Mouse (Mus musculus) granulocyte monocyte progenitor cell, adult 5-6 weeks (primary cell): ENCODE results near the gene Wdr45. TPM values are rescaled to one million over a fixed set of nuclear protein-coding genes. Genes with fewer than 3 reads are reported as not detected.
A peak's percentile ranks its signal among the peaks of the same experiment; 100 is the strongest.

Source experiments
- ATAC-seq: replicated peaks from 2 replicates; pipeline ENCODE4 v1.8.0; 2016; ENCODE audit warnings: mild to moderate bottlenecking, moderate TSS enrichment, inconsistent platforms; ENCODE audit not compliant: poor library complexity, severe bottlenecking
- total RNA-seq, 2 experiments: library from RNA; stranded (forward) in 1 of 2; stranded (reverse) in 1 of 2; fragments of 200-712, 200-1000 nt in 1 of 2; fragments of >200 nt in 1 of 2; fragmentation: Nextera tagmentation in 1 of 2; gene quantifications; 2 replicates each; pipeline ENCODE4 v1.2.3; 2014 to 2017

Gene Wdr45
- total RNA-seq, 2 experiments from 2014 or later: 22.5 to 31.2 TPM

GRCm38 (mm10) chrX:7762921-7763197 lies 48.7 kb downstream of the Wdr45 start:
- no peak for ATAC-seq

DNA sequence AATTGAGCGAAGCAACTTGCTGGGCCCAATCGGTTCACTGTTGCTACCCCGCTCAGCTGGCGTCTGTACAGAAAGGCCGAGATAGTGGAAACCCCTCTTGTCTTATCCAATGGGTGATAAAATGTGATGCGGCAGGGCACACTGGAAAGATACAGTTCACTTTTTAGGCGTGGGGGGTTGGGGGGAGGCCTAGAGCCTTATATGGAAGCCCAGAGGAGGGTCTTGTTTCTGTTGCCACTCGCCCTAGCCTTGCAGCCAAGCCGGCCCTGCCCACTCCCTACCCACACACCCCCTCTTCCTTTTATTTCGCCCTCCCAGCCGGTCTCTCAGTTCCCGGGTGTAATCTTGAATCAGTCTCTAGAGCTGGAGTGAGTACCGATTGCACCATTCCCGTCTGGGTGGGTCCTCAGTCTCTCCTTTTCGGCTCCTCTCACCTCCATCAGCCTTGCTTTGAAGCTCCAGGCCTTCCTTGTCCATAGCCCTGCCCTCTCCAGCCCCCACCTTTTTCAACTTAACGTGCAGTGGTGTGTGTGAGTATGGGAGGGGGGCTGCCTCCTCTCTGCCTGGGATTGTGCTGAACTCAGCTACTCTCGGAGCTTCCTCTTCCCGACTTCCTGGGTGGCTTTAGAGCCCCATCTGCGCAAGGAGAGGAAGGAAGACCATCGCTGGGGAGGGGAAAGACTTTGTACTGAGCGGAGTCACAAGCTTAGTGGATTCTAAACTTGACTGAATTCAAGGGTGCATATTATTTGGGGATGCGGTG lies 49.7 kb downstream of the Wdr45 start:
- peak; percentile 51 for ATAC-seq

- ATAC-seq: no peak
Observed at GRCm38 (mm10) chrX:7764657-7765280, 50.6 kb downstream of the Wdr45 start.

DNA sequence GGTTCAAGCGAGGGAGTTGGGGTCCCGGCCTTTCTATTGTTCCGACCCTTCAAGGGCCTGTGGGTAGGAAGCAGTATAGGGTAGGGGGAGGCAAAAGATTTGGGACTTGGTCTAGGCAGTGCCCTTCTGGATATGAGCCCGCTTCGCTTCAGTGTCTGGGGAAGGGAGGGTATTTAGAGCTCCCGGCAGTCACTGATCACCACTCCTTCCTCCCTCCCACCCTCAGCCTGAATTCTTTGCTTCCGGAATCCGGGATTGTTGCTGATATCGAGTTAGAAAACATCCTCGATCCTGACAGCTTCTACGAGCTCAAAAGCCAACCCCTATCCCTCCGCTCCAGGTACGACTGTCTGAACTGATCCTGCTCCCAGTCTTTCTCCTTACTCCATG lies 51.1 kb downstream of the Wdr45 start:
- ATAC-seq: no peak

GRCm38 (mm10) chrX:7765764-7766163 lies 51.6 kb downstream of the Wdr45 start:
- ATAC-seq: peak; percentile 42

GRCm38 (mm10) chrX:7769302-7770017 lies 55.3 kb downstream of the Wdr45 start:
- no peak for ATAC-seq

- ATAC-seq: no peak
Observed at GRCm38 (mm10) chrX:7772766-7773165, 58.6 kb downstream of the Wdr45 start.

DNA sequence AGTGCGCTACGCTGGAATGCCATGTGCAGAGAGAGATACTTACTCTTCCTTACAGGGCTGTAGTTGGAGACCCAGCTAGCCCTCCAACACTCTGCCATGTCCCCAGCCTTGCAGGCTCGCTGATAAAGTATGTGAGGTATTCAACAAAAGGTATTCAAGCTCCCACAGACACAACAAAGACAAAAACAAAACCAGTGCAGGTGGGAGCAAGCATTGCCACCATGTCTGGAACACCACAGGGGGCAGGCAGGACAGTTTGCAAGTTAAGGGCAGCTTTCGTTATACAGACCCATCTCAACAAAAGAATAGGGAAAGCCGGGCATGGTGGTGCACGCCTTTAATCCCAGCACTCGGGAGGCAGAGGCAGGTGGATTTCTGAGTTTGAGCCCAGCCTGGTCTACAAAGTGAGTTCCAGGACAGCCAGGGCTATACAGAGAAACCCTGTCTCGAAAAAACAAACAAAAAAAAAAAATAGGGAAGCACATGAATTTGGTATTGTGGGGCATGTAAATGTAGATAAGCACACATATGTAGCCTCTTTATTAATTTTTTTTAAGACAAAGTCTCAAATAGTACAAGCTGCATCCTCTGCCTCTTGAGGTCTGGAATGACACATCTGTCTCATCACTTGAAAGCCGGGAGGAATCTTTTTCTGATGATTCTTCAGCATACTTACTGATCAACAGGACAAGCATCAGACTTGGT lies 61.5 kb downstream of the Wdr45 start:
- no peak for ATAC-seq

DNA sequence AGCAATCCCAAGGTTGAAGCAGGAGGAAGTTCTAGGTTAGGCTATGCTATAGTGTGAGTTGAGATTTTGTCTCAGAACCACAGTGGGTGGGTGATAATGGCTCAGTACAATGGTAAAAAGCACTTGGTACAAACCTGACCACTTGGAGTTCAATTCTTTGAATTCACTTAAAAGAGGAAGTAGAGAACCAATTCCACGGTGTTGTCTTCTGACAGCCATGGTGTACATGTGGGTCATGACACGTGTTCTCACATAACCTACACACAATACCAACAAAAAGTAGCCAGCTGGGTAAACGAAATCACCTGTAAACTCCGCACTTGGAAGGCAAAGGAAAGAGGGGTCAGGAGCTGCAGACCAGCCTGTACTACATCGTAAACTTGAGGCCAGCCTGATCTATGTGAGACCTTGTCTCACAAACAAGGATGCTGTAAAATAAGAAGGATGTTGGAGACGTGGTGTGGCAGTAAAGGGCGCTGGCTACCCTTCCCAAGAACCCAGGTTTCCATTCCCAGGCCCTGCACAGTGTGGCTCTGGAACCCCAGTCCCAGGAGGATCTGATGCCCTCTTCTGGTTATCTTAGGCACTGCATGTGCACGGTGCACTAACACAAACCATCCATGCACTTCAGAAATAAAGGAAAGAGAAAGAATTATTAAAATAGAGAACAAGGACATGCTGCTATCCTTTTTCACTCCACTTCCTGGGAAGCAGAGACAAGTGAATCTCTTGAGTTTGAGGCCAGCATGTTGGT lies 62.4 kb downstream of the Wdr45 start:
- peak; percentile 88 for ATAC-seq

Other genes starting within 250 kb of the Wdr45 start
- gene Foxp3, start 140.7 kb upstream of the Wdr45 start, total RNA-seq (2014; fragmentation: Nextera tagmentation): not detected in 2 replicates
- not detected in 2 replicates for gene Foxp3, start 140.7 kb upstream of the Wdr45 start, total RNA-seq (2017)
- gene Ppp1r3f, start 140.1 kb upstream of the Wdr45 start, total RNA-seq (2014; fragmentation: Nextera tagmentation): 0.30 and 1.8 TPM in 2 replicates
- gene Ppp1r3f, start 140.1 kb upstream of the Wdr45 start, total RNA-seq (2017): 0.26 and 1.6 TPM in 2 replicates
- 37.5 and 38.0 TPM in 2 replicates for gene Ccdc22, start 108.8 kb upstream of the Wdr45 start, total RNA-seq (2014; fragmentation: Nextera tagmentation)
- gene Ccdc22, start 108.8 kb upstream of the Wdr45 start, total RNA-seq (2017): 41.4 and 45.7 TPM in 2 replicates
- 0.53 TPM in 1 of 2 replicates, not detected in the other for gene Cacna1f, start 107.2 kb upstream of the Wdr45 start, total RNA-seq (2014; fragmentation: Nextera tagmentation)
- 0.09 and 0.46 TPM in 2 replicates for gene Cacna1f, start 107.2 kb upstream of the Wdr45 start, total RNA-seq (2017)
- 0.23 and 0.97 TPM in 2 replicates for gene Syp, start 75.9 kb upstream of the Wdr45 start, total RNA-seq (2014; fragmentation: Nextera tagmentation)
- 0.13 TPM in 1 of 2 replicates, not detected in the other for gene Syp, start 75.9 kb upstream of the Wdr45 start, total RNA-seq (2017)
- gene Prickle3, start 57.1 kb upstream of the Wdr45 start, total RNA-seq (2014; fragmentation: Nextera tagmentation): 8.4 and 12.5 TPM in 2 replicates
- gene Prickle3, start 57.1 kb upstream of the Wdr45 start, total RNA-seq (2017): 2.6 and 2.7 TPM in 2 replicates
- 51.4 and 73.9 TPM in 2 replicates for gene Plp2, start 42.9 kb upstream of the Wdr45 start, total RNA-seq (2014; fragmentation: Nextera tagmentation)
- gene Plp2, start 42.9 kb upstream of the Wdr45 start, total RNA-seq (2017): 16.0 and 20.9 TPM in 2 replicates
- gene Magix, start 33.1 kb upstream of the Wdr45 start, total RNA-seq (2014; fragmentation: Nextera tagmentation): not detected in 2 replicates
- 0.17 TPM in 1 of 2 replicates, not detected in the other for gene Magix, start 33.1 kb upstream of the Wdr45 start, total RNA-seq (2017)
- gene Gpkow, start 17.2 kb upstream of the Wdr45 start, total RNA-seq (2014; fragmentation: Nextera tagmentation): 18.9 and 21.2 TPM in 2 replicates
- gene Gpkow, start 17.2 kb upstream of the Wdr45 start, total RNA-seq (2017): 30.4 and 32.7 TPM in 2 replicates
- not detected in 2 replicates for gene Gm45208, start 7.9 kb downstream of the Wdr45 start, total RNA-seq (2014; fragmentation: Nextera tagmentation)
- gene Gm45208, start 7.9 kb downstream of the Wdr45 start, total RNA-seq (2017): not detected in 2 replicates
- 4.3 and 16.1 TPM in 2 replicates for gene Praf2, start 14.1 kb downstream of the Wdr45 start, total RNA-seq (2014; fragmentation: Nextera tagmentation)
- gene Praf2, start 14.1 kb downstream of the Wdr45 start, total RNA-seq (2017): 2.8 and 6.2 TPM in 2 replicates
- not detected in 2 replicates for gene Ccdc120, start 36.6 kb downstream of the Wdr45 start, total RNA-seq (2014; fragmentation: Nextera tagmentation)
- gene Ccdc120, start 36.6 kb downstream of the Wdr45 start, total RNA-seq (2017): 0.04 and 0.21 TPM in 2 replicates
- 17.4 and 27.8 TPM in 2 replicates for gene Tfe3, start 48.2 kb downstream of the Wdr45 start, total RNA-seq (2014; fragmentation: Nextera tagmentation)
- 5.7 and 7.2 TPM in 2 replicates for gene Tfe3, start 48.2 kb downstream of the Wdr45 start, total RNA-seq (2017)
- gene Gripap1, start 75.4 kb downstream of the Wdr45 start, total RNA-seq (2014; fragmentation: Nextera tagmentation): 43.6 and 52.5 TPM in 2 replicates
- 59.7 and 78.0 TPM in 2 replicates for gene Gripap1, start 75.4 kb downstream of the Wdr45 start, total RNA-seq (2017)
- gene Kcnd1, start 108.0 kb downstream of the Wdr45 start, total RNA-seq (2014; fragmentation: Nextera tagmentation): 0.32 and 2.5 TPM in 2 replicates
- gene Kcnd1, start 108.0 kb downstream of the Wdr45 start, total RNA-seq (2017): 0.31 TPM in 1 of 2 replicates, not detected in the other
- gene Otud5, start 127.0 kb downstream of the Wdr45 start, total RNA-seq (2014; fragmentation: Nextera tagmentation): 44.0 and 47.5 TPM in 2 replicates
- gene Otud5, start 127.0 kb downstream of the Wdr45 start, total RNA-seq (2017): 56.4 and 57.4 TPM in 2 replicates
- 6.3 and 7.1 TPM in 2 replicates for gene Pim2, start 163.9 kb downstream of the Wdr45 start, total RNA-seq (2014; fragmentation: Nextera tagmentation)
- gene Pim2, start 163.9 kb downstream of the Wdr45 start, total RNA-seq (2017): 0.78 and 1.5 TPM in 2 replicates
- gene Slc35a2, start 169.7 kb downstream of the Wdr45 start, total RNA-seq (2014; fragmentation: Nextera tagmentation): 18.7 and 35.6 TPM in 2 replicates
- 14.6 and 19.6 TPM in 2 replicates for gene Slc35a2, start 169.7 kb downstream of the Wdr45 start, total RNA-seq (2017)
- 53.9 and 80.4 TPM in 2 replicates for gene Pqbp1, start 184.9 kb downstream of the Wdr45 start, total RNA-seq (2014; fragmentation: Nextera tagmentation)
- 130 and 144 TPM in 2 replicates for gene Pqbp1, start 184.9 kb downstream of the Wdr45 start, total RNA-seq (2017)
- gene Timm17b, start 185.0 kb downstream of the Wdr45 start, total RNA-seq (2014; fragmentation: Nextera tagmentation): 80.9 and 119 TPM in 2 replicates
- gene Timm17b, start 185.0 kb downstream of the Wdr45 start, total RNA-seq (2017): 62.7 and 111 TPM in 2 replicates
- gene Gm10491, start 193.5 kb downstream of the Wdr45 start, total RNA-seq (2014; fragmentation: Nextera tagmentation): not detected in 2 replicates
- gene Gm10491, start 193.5 kb downstream of the Wdr45 start, total RNA-seq (2017): not detected in 2 replicates
- not detected in 2 replicates for gene Gm10490, start 195.2 kb downstream of the Wdr45 start, total RNA-seq (2014; fragmentation: Nextera tagmentation)
- gene Gm10490, start 195.2 kb downstream of the Wdr45 start, total RNA-seq (2017): not detected in 2 replicates
- gene Pcsk1n, start 205.5 kb downstream of the Wdr45 start, total RNA-seq (2014; fragmentation: Nextera tagmentation): not detected in 2 replicates
- not detected in 2 replicates for gene Pcsk1n, start 205.5 kb downstream of the Wdr45 start, total RNA-seq (2017)
- not detected in 2 replicates for gene Eras, start 214.3 kb downstream of the Wdr45 start, total RNA-seq (2014; fragmentation: Nextera tagmentation)
- not detected in 2 replicates for gene Eras, start 214.3 kb downstream of the Wdr45 start, total RNA-seq (2017)
- 11.5 and 13.5 TPM in 2 replicates for gene Hdac6, start 233.6 kb downstream of the Wdr45 start, total RNA-seq (2014; fragmentation: Nextera tagmentation)
- 7.5 and 8.0 TPM in 2 replicates for gene Hdac6, start 233.6 kb downstream of the Wdr45 start, total RNA-seq (2017)